Mouse (Mus musculus) MEL (cell line): ENCODE results near the gene Slco4a1. TPM values are rescaled to one million over a fixed set of nuclear protein-coding genes. Genes with fewer than 3 reads are reported as not detected.
A peak's percentile ranks its signal among the peaks of the same experiment; 100 is the strongest.

ENCODE experiments used
- DNase-seq: peaks from one replicate; pipeline ENCODE4 v3.0.0; 2011; ENCODE audit warnings: low read depth, low spot score
- H3K27ac ChIP-seq: 2 replicates; pipeline ENCODE4 v1.5.1; 2012; ENCODE audit warnings: low read depth, mild to moderate bottlenecking, control low read depth, low read length, moderate library complexity; ENCODE audit not compliant: control insufficient read depth
- H3K27me3 ChIP-seq, 2 experiments: fragments of 150-350 bp in 1 of 2; sonication (generic) in 1 of 2; 2 replicates each; pipeline ENCODE4 v1.6.1; 2012; ENCODE audit warnings: low read length in 2 of 2, mild to moderate bottlenecking in 2 of 2, improper control_type of control experiment in 1 of 2, moderate library complexity in 1 of 2; ENCODE audit not compliant: insufficient read depth in 2 of 2, control insufficient read depth in 1 of 2
- H3K36me3 ChIP-seq, 2 experiments: 2 replicates each; pipeline ENCODE4 v1.6.1; 2012 to 2014; ENCODE audit warnings: low read length in 2 of 2, improper control_type of control experiment in 1 of 2, inconsistent platforms in 1 of 2, mild to moderate bottlenecking in 1 of 2; ENCODE audit not compliant: insufficient read depth in 2 of 2, control insufficient read depth in 1 of 2
- H3K4me1 ChIP-seq, 2 experiments: fragments of 150-350 bp in 1 of 2; sonication (generic) in 1 of 2; 2 replicates each; pipeline ENCODE4 v1.6.1; 2012; ENCODE audit warnings: low read length in 2 of 2, improper control_type of control experiment in 1 of 2, mild to moderate bottlenecking in 1 of 2; ENCODE audit not compliant: insufficient read depth in 2 of 2, control insufficient read depth in 1 of 2
- H3K4me3 ChIP-seq, 2 experiments: fragments of 150-350 bp in 1 of 2; sonication (generic) in 1 of 2; 2 replicates each; pipeline ENCODE4 v1.5.1; 2012; ENCODE audit warnings: low read depth in 2 of 2, low read length in 2 of 2, mild to moderate bottlenecking in 2 of 2, moderate library complexity in 2 of 2, control low read depth in 1 of 2, improper control_type of control experiment in 1 of 2; ENCODE audit not compliant: control insufficient read depth in 1 of 2, insufficient read depth in 1 of 2
- H3K79me2 ChIP-seq: 2 replicates; pipeline ENCODE4 v1.6.1; 2012; ENCODE audit warnings: mild to moderate bottlenecking, low read length, moderate library complexity; ENCODE audit not compliant: control insufficient read depth, poor library complexity, insufficient read depth
- H3K9ac ChIP-seq: 2 replicates; pipeline ENCODE4 v1.6.1; 2012; ENCODE audit warnings: low read depth, mild to moderate bottlenecking, control low read depth, low read length, moderate library complexity; ENCODE audit not compliant: control insufficient read depth, poor library complexity, severe bottlenecking
- H3K9me3 ChIP-seq: fragments of 150-350 bp; sonication (generic); replicated peaks from 2 replicates; pipeline ENCODE4 v1.6.1; 2012; ENCODE audit warnings: mild to moderate bottlenecking, low read length, improper control_type of control experiment, moderate library complexity; ENCODE audit not compliant: insufficient read depth
- CHD1 ChIP-seq: IDR thresholded peaks from 2 replicates; pipeline ENCODE4 v1.6.1; 2012; ENCODE audit warnings: low read depth, mild to moderate bottlenecking, inconsistent platforms, low read length, improper control_type of control experiment
- CTCF ChIP-seq, 3 experiments: IDR thresholded peaks in 2 of 3; conservative IDR thresholded peaks in 1 of 3; 2 replicates each; pipeline ENCODE4 v1.5.1; 2011 to 2012; ENCODE audit warnings: low read length in 3 of 3, low read depth in 2 of 3, mild to moderate bottlenecking in 2 of 3, improper control_type of control experiment in 1 of 3, inconsistent platforms in 1 of 3, mixed read lengths in 1 of 3, moderate library complexity in 1 of 3; ENCODE audit not compliant: control insufficient read depth in 1 of 3, insufficient read depth in 1 of 3, poor library complexity in 1 of 3, severe bottlenecking in 1 of 3
- E2F4 ChIP-seq: IDR thresholded peaks from 2 replicates; pipeline ENCODE4 v1.6.1; 2011; ENCODE audit warnings: low read depth, low read length, improper control_type of control experiment, borderline replicate concordance
- ELF1 ChIP-seq: IDR thresholded peaks from 2 replicates; pipeline ENCODE4 v1.6.1; 2014; ENCODE audit warnings: low read depth, mild to moderate bottlenecking, inconsistent platforms, low read length, improper control_type of control experiment, moderate library complexity
- ETS1 ChIP-seq: IDR thresholded peaks from 2 replicates; pipeline ENCODE4 v1.6.1; 2012; ENCODE audit warnings: low read depth, mild to moderate bottlenecking, inconsistent platforms, low read length, improper control_type of control experiment, moderate library complexity
- JUND ChIP-seq: IDR thresholded peaks from 2 replicates; pipeline ENCODE4 v1.6.1; 2011; ENCODE audit warnings: low read depth, mild to moderate bottlenecking, improper control_type of control experiment, low read length
- KAT2A ChIP-seq: conservative IDR thresholded peaks from 2 replicates; pipeline ENCODE4 v1.6.1; 2012; ENCODE audit warnings: low read depth, low read length, improper control_type of control experiment, inconsistent platforms
- MAFK ChIP-seq: IDR thresholded peaks from 2 replicates; pipeline ENCODE4 v1.6.1; 2011; ENCODE audit warnings: low read depth, mild to moderate bottlenecking, low read length, improper control_type of control experiment, borderline replicate concordance
- MEF2A ChIP-seq: IDR thresholded peaks from 2 replicates; pipeline ENCODE4 v1.6.1; 2014; ENCODE audit warnings: low read depth, mild to moderate bottlenecking, inconsistent platforms, low read length, improper control_type of control experiment; ENCODE audit not compliant: poor library complexity, insufficient replicate concordance, severe bottlenecking; ENCODE audit errors: extremely low read depth
- NRF1 ChIP-seq: IDR thresholded peaks from 2 replicates; pipeline ENCODE4 v1.6.1; 2014; ENCODE audit warnings: low read depth, mild to moderate bottlenecking, inconsistent platforms, low read length, improper control_type of control experiment, moderate library complexity; ENCODE audit not compliant: poor library complexity, insufficient read depth, severe bottlenecking
- POLR2A ChIP-seq, 2 experiments: IDR thresholded peaks; 2 replicates each; pipeline ENCODE4 v1.6.1; 2011 to 2012; ENCODE audit warnings: low read length in 2 of 2, mild to moderate bottlenecking in 2 of 2, control low read depth in 1 of 2, improper control_type of control experiment in 1 of 2, low read depth in 1 of 2, moderate library complexity in 1 of 2; ENCODE audit not compliant: control insufficient read depth in 1 of 2, insufficient read depth in 1 of 2, poor library complexity in 1 of 2
- POLR2AphosphoS2 ChIP-seq: IDR thresholded peaks from 2 replicates; pipeline ENCODE4 v1.6.1; 2011; ENCODE audit warnings: low read length, improper control_type of control experiment
- POLR2AphosphoS5 ChIP-seq: IDR thresholded peaks from 2 replicates; pipeline ENCODE4 v1.6.1; 2012; ENCODE audit warnings: low read depth, borderline replicate concordance, mild to moderate bottlenecking, inconsistent platforms, low read length, moderate library complexity, mixed read lengths
- RAD21 ChIP-seq: IDR thresholded peaks from 2 replicates; pipeline ENCODE4 v1.6.1; 2011; ENCODE audit warnings: mild to moderate bottlenecking, low read depth, low read length, improper control_type of control experiment
- RCOR1 ChIP-seq: IDR thresholded peaks from 2 replicates; pipeline ENCODE4 v1.6.1; 2012; ENCODE audit warnings: low read depth, mild to moderate bottlenecking, inconsistent platforms, low read length, improper control_type of control experiment
- SMC3 ChIP-seq: IDR thresholded peaks from 2 replicates; pipeline ENCODE4 v1.6.1; 2011; ENCODE audit warnings: low read depth, low read length, improper control_type of control experiment
- USF1 ChIP-seq: IDR thresholded peaks from 2 replicates; pipeline ENCODE4 v1.6.1; 2014; ENCODE audit warnings: low read depth, mild to moderate bottlenecking, inconsistent platforms, low read length, improper control_type of control experiment, moderate library complexity
- USF2 ChIP-seq, 2 experiments: IDR thresholded peaks; 2 replicates each; pipeline ENCODE4 v1.6.1; 2011 to 2012; ENCODE audit warnings: improper control_type of control experiment in 2 of 2, low read length in 2 of 2, borderline replicate concordance in 1 of 2, inconsistent platforms in 1 of 2, low read depth in 1 of 2, mild to moderate bottlenecking in 1 of 2; ENCODE audit not compliant: insufficient read depth in 1 of 2
- ZNF384 ChIP-seq: IDR thresholded peaks from 2 replicates; pipeline ENCODE4 v1.6.1; 2012; ENCODE audit warnings: low read depth, mild to moderate bottlenecking, inconsistent platforms, low read length, improper control_type of control experiment
- polyA plus RNA-seq, 2 experiments: library from polyadenylated mRNA; stranded (reverse) in 1 of 2; unstranded in 1 of 2; fragments of >175 nt in 1 of 2; fragments of >200 nt in 1 of 2; gene quantifications; 2 replicates each; pipeline versions ENCODE4 v1.2.1 to v1.2.4; 2012; ENCODE audit warnings: low replicate concordance in 2 of 2, low read depth in 1 of 2; ENCODE audit not compliant: insufficient read length in 2 of 2, insufficient read depth in 1 of 2, missing spikeins in 1 of 2
- total RNA-seq: library from RNA; depleted of rRNA; stranded (reverse); fragments of 300-350 nt; gene quantifications from 2 replicates; pipeline ENCODE4 v1.2.3, GENCODE M21; 2012; rRNA removed

Gene Slco4a1
- total RNA-seq (not detected in 2 replicates), polyA plus RNA-seq (not detected)

- no peaks in the 10 kb centered on the region for H3K79me2 ChIP-seq
- H3K27me3 ChIP-seq: peaks cover 0 to 2% of the 10 kb centered on the region in 2 experiments; a peak in 1 of 4 replicates
- H3K9ac ChIP-seq: no peak within 1 kb of the TSS
- H3K9me3 ChIP-seq: no peaks in the 10 kb centered on the region
- H3K27ac ChIP-seq: no peak within 1 kb of the TSS
- H3K4me1 ChIP-seq: no peaks in the 10 kb centered on the region
- no peaks in the 10 kb centered on the region for H3K36me3 ChIP-seq
- no peak within 1 kb of the TSS for H3K4me3 ChIP-seq
- no peak for TF ChIP-seq SMC3
- no peak for TF ChIP-seq POLR2A (IDR thresholded peaks at IDR 0.05; ENCODE audit: control insufficient read depth in 1 of 2, insufficient read depth in 1 of 2, low read depth in 1 of 2, low read length in 2 of 2, poor library complexity in 1 of 2)
- no peak for TF ChIP-seq KAT2A
- TF ChIP-seq ELF1: no peak
- TF ChIP-seq USF2 (IDR thresholded peaks at IDR 0.05; ENCODE audit: borderline replicate concordance in 1 of 2, insufficient read depth in 1 of 2, low read depth in 1 of 2, low read length in 2 of 2): no peak
- TF ChIP-seq RCOR1: no peak
- TF ChIP-seq ZNF384: no peak
- TF ChIP-seq USF1: no peak
- no peak for TF ChIP-seq E2F4
- TF ChIP-seq POLR2AphosphoS2: no peak
- no peak for TF ChIP-seq MEF2A
- TF ChIP-seq JUND: no peak
- TF ChIP-seq ETS1: no peak
- no peak for TF ChIP-seq POLR2AphosphoS5
- TF ChIP-seq RAD21: no peak
- TF ChIP-seq CTCF (IDR thresholded peaks at IDR 0.05 in 2 of 3, conservative IDR thresholded peaks at IDR 0.05 in 1 of 3; ENCODE audit: control insufficient read depth in 1 of 3, insufficient read depth in 1 of 3, low read depth in 2 of 3, low read length in 3 of 3, poor library complexity in 1 of 3, severe bottlenecking in 1 of 3): no peak
- no peak for TF ChIP-seq NRF1
- no peak for TF ChIP-seq MAFK
- no peak for TF ChIP-seq CHD1
- DNase-seq: peak; percentile 52
Measured at GRCm38 (mm10) chr2:180455723-180456698, at the start of gene Slco4a1. Gene Slco4a1 (plus strand): TSS chr2:180456245.
